Mouse (Mus musculus): Measurements from ENCODE around the gene Tmem95. TPM values are rescaled to one million over a fixed set of nuclear protein-coding genes. Genes with fewer than 3 reads are reported as not detected.

The Tmem95 gene
- polyA plus RNA-seq, 1 experiment from 2014 or later, result not detected

DNA sequence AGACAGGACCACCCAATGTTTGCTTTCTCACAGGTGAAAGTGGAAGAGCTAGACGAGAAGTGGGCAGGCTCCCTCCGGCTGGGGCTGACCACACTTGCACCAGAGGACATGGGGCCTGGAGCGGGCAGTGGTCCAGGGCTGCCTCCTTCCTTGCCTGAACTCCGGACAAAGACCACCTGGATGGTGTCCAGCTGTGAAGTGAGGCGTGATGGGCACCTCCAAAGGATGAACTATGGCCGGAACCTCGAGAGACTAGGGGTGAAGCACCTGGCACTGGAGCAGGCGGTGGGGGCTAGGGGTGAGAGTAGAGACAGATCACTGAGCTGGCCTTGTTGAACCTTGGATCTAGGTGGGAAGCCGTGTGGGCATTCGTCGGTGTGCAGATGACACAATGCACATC is 30.8 kb upstream of the Tmem95 start:
- H3K4me3 ChIP-seq, result no peak overlapping the region
- H3K4me1 ChIP-seq, result peaks cover 8% of the 10 kb centered on the region; the same call in 1 of the 2 replicates
- H3K4me2 ChIP-seq (replicated peaks), result no peak overlapping the region
- no peaks in the 10 kb centered on the region for H3K27me3 ChIP-seq
- H3K9me3 ChIP-seq, result no peaks in the 10 kb centered on the region
- ATAC-seq (ENCODE audit: insufficient number of reproducible peaks, insufficient read depth, low FRiP score, low TSS enrichment), result no peak
- WGBS, result 93% methylated on average over 11 of the region's 11 CpGs
- peaks cover 98% of the 10 kb centered on the region for H3K36me3 ChIP-seq
- H3K27ac ChIP-seq, result no peak overlapping the region
- H3K9ac ChIP-seq, result no peak overlapping the region

DNA sequence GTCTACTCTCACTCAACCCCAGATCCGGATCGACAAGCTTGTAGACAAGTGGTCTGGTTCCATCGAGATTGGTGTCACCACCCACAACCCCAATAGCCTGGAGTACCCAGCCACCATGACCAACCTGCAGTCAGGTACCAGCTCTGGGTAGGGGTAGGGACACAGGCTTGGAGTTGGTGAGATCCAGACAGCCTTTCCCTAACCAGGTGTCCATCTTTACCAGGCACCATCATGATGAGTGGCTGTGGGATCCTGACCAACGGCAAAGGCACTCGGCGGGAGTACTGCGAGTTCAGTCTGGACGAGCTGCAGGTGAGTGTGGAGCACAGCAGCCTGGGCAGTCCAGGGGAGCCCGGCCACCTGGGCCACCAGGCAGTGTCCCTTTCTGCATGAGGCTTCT is 26.5 kb upstream of the Tmem95 start:
- ATAC-seq (ENCODE audit: insufficient number of reproducible peaks, insufficient read depth, low FRiP score, low TSS enrichment), result no peak
- peaks cover 18% of the 10 kb centered on the region for H3K4me1 ChIP-seq
- H3K9ac ChIP-seq, result no peak overlapping the region
- no peak overlapping the region for H3K27ac ChIP-seq
- 96% methylated on average over 9 of the region's 9 CpGs for WGBS
- no peak overlapping the region for H3K4me3 ChIP-seq
- peaks cover 57% of the 10 kb centered on the region for H3K36me3 ChIP-seq
- H3K4me2 ChIP-seq (replicated peaks), result no peak overlapping the region
- no peaks in the 10 kb centered on the region for H3K9me3 ChIP-seq
- no peaks in the 10 kb centered on the region for H3K27me3 ChIP-seq

DNA sequence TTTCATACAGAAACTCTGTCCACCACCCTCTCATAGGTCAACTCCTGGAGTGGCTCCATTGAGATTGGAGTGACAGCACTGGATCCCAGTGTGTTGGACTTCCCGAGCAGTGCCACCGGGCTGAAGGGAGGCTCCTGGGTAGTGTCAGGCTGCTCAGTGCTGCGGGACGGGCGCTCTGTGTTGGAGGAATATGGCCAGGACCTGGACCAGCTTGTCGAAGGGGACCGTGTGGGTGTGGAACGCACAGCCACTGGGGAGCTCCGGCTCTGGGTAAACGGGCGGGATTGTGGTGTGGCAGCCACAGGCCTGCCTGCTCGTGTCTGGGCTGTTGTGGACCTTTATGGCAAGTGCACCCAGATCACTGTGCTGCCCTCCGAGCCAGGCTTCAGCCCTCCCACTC is 25.2 kb upstream of the Tmem95 start:
- Histone ChIP-seq H3K27ac (no peak overlapping the region), H3K9ac (peak overlapping the region; percentile 82), H3K4me2 (replicated peaks) (peak overlapping the region; percentile 87), H3K4me3 (peak overlapping the region; percentile 78), H3K36me3 (peaks cover 44% of the 10 kb centered on the region), H3K27me3 (no peaks in the 10 kb centered on the region), H3K9me3 (no peaks in the 10 kb centered on the region), H3K4me1 (peaks cover 24% of the 10 kb centered on the region)
- WGBS, result 87% methylated on average over 13 of the region's 13 CpGs
- no peak for ATAC-seq (ENCODE audit: insufficient number of reproducible peaks, insufficient read depth, low FRiP score, low TSS enrichment)

DNA sequence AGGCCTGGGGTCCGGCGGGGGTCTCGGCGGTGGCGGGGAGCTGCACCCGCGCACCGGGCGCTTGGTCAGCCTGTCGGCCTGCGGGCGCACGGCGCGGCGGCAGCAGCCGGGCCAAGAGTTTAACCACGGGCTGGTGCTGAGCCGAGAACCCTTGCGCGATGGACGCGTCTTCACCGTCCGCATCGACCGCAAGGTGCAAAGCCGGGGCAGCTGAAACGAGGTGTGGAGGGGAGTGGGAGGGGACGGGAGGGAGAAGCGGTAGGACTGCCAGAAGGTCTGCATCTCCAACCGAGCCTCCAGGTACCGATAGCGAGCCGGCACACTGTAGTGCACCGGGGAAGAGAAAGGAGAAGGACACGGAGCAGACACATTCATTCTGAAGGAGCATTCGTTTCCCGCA is 24.2 kb upstream of the Tmem95 start:
- H3K36me3 ChIP-seq, result peaks cover 37% of the 10 kb centered on the region

DNA sequence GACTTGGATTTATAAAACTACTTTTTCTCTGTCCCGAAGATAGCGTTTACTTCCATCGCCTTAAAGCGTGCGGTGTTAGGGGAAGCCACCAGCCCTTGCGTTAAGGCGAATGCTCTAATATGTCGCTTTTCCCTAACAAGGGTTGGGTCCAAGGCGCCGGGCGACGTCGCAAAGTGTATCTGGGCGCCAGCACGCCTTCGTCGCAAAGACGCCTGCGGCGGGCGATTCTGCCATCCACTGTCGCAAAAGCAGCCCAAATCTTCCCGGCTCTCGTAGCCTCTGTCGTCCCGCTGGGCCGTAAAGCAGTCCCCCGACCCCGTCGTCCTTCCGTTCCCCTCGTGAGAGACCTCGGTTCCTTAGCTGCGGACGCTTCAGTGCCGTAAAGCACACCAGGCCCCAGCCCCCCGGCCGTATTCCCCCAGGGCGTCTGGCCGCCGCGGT is 23.6 kb upstream of the Tmem95 start:
- Histone ChIP-seq H3K27me3 (no peaks in the 10 kb centered on the region), H3K4me2 (replicated peaks) (peak overlapping the region; percentile 87), H3K9me3 (no peaks in the 10 kb centered on the region), H3K4me1 (peaks cover 24% of the 10 kb centered on the region), H3K4me3 (peak overlapping the region; percentile 78), H3K27ac (peak overlapping the region; percentile 96), H3K9ac (peak overlapping the region; percentile 82), H3K36me3 (peaks cover 32% of the 10 kb centered on the region)
- under 1% methylated on average over 42 of the region's 42 CpGs for WGBS
- peak; percentile 43 for ATAC-seq (ENCODE audit: insufficient number of reproducible peaks, insufficient read depth, low FRiP score, low TSS enrichment)

More for the DNA sequence above, 24.2 kb upstream of the Tmem95 start:
- WGBS, result under 1% methylated on average over 33 of the region's 39 CpGs
- peaks cover 24% of the 10 kb centered on the region for H3K4me1 ChIP-seq
- no peaks in the 10 kb centered on the region for H3K9me3 ChIP-seq
- H3K27me3 ChIP-seq, result no peaks in the 10 kb centered on the region
- no peak for ATAC-seq (ENCODE audit: insufficient number of reproducible peaks, insufficient read depth, low FRiP score, low TSS enrichment)
- peak overlapping the region; percentile 96 for H3K27ac ChIP-seq
- peak overlapping the region; percentile 87 for H3K4me2 ChIP-seq (replicated peaks)
- peak overlapping the region; percentile 82 for H3K9ac ChIP-seq
- H3K4me3 ChIP-seq, result peak overlapping the region; percentile 78

DNA sequence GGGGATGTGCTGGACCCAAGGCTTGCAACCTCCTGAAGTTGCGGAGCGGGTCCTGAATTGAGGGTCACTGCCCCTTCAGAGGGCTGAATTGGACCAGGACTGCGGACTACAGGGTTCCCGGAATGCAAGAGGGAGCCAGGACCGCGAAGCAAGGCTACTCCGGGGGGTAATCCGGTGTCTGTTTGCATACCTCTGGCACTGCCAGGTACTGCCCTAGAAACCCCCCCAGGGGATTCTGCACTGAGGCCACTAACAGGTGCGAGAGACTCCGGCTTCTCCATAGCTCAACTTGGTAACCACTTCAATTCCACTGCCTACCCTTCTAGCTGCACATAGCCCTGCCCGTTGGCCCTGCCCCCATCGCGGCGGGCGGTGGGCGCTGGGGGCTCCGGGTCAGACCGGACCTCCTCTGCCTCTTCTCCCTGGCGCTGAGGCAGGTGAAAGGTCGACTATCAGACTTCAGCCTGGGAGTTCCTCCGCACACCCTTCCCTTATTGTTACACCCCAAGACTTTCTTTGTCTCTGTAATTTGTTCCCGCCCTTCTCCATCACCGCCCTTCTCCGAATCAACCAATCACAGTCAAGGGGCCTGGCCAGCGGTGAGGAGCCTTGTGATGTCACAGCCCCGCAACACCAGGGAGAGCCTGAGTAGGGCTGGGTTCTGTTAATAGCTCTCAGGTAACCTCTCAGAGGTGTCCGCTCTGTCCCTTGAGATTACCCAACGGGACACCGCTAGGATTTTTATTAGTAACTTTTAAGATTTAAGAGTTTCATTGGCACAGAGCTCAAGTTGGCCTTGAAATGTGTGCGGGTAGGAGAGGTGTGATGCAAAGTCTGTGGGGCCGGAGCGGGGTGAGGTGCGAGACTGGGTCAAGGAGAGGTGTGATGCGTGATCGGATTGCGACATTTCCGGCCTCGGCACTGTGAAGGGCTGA is 22.9 kb upstream of the Tmem95 start, which contains the start of the genes 2810408A11Rik and Neurl4:
TSS of gene 2810408A11Rik (minus strand) at position 517 of the 935 bp plus-strand sequence.
TSS of gene Neurl4 (plus strand) at position 602 of the 935 bp plus-strand sequence.
- Histone ChIP-seq H3K4me3 (peak within 1 kb of the TSS; percentile 78), H3K36me3 (peaks cover 25% of the 10 kb centered on the region), H3K4me2 (replicated peaks) (peak within 1 kb of the TSS; percentile 87), H3K27ac (peak within 1 kb of the TSS; percentile 96), H3K9ac (peak within 1 kb of the TSS; percentile 86), H3K27me3 (no peaks in the 10 kb centered on the region), H3K4me1 (peaks cover 24% of the 10 kb centered on the region), H3K9me3 (no peaks in the 10 kb centered on the region)
- WGBS, result under 1% methylated on average over 38 of the region's 38 CpGs
- peak; percentile 92 for ATAC-seq (ENCODE audit: insufficient number of reproducible peaks, insufficient read depth, low FRiP score, low TSS enrichment)

DNA sequence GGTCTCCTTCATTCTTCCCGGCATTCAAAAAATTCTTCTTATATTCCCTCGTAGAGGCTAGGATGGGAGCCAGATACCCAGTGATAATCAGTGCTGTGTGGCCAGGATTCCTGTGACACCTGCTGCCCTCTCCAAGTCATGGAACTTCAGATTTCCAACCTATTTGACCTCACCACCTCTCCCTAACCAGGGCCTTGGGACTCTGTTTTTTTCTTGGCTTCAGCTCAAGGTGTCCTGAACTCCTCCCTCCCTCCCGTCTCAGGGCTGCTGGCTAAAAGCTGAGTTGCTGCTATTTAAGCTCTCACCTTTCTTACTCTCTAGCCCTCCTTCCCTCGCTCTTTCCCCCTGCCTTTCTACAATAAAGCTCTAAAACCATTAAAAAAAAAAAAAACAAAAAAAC is 22.1 kb upstream of the Tmem95 start:
- Histone ChIP-seq H3K27me3 (no peaks in the 10 kb centered on the region), H3K4me2 (replicated peaks) (peak overlapping the region; percentile 87), H3K4me3 (peak overlapping the region; percentile 78), H3K4me1 (peaks cover 24% of the 10 kb centered on the region), H3K36me3 (peaks cover 16% of the 10 kb centered on the region), H3K9me3 (no peaks in the 10 kb centered on the region), H3K27ac (peak overlapping the region; percentile 96; the same call in 1 of the 2 replicates), H3K9ac (peak overlapping the region; percentile 86)
- ATAC-seq (ENCODE audit: insufficient number of reproducible peaks, insufficient read depth, low FRiP score, low TSS enrichment), result no peak
- 16% methylated on average over 4 of the region's 4 CpGs for WGBS

DNA sequence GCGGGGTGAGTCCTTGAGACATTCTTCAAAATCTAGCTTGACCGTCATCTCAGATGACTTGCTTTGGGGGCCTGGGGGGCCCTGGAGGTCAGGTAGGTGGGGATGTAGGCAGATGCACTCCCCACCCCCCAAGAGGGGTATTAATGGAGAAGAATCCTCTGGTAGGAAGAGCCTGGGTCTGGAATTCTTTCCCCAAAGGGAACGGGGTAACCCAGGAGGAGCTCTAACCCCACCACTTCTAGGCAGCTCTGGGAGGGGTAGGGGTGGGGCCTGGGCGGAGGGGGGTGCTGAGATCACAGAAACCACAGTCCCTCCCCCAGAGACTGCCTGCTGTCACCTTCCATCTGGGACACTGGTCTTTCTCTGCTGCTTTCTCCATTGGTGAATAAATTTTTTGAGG is 17.5 kb upstream of the Tmem95 start, which contains the start of gene Acap1:
TSS of gene Acap1 (minus strand) at position 249 of the 400 bp plus-strand sequence.
- 63% methylated on average over 4 of the region's 4 CpGs for WGBS
- Histone ChIP-seq H3K27ac (no peak within 1 kb of the TSS), H3K27me3 (0 out of 2 replicates have a peak, but pooled peaks cover 2% of the 10 kb centered on the region), H3K4me3 (no peak within 1 kb of the TSS), H3K9ac (no peak within 1 kb of the TSS), H3K9me3 (no peaks in the 10 kb centered on the region), H3K4me2 (replicated peaks) (no peak within 1 kb of the TSS), H3K36me3 (0 out of 2 replicates have a peak, but pooled peaks cover 3% of the 10 kb centered on the region), H3K4me1 (peaks cover 12% of the 10 kb centered on the region)
- ATAC-seq (ENCODE audit: insufficient number of reproducible peaks, insufficient read depth, low FRiP score, low TSS enrichment), result no peak

DNA sequence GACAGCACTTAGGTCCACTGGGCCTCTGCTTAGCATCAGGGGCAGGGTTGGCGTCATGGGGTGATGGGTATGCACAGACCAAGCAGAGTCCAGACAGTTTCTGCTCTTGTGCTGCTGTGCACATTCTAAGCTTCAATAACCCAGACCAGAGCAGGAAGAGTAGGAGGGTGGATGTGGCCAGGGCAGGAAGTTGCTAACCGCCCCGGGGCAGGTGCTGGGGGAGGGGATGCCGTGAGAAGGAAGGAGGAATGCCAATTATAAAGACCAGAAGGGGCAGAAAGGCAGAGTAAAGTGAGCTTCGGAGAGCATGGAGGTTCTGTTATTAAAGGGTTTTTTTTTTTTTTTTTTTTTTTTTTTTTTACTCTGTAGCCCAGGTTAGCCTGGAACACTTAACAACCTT is 16.9 kb upstream of the Tmem95 start:
- H3K36me3 ChIP-seq, result 0 out of 2 replicates have a peak, but pooled peaks cover 3% of the 10 kb centered on the region
- no peaks in the 10 kb centered on the region for H3K9me3 ChIP-seq
- WGBS, result 72% methylated on average over 5 of the region's 5 CpGs
- ATAC-seq (ENCODE audit: insufficient number of reproducible peaks, insufficient read depth, low FRiP score, low TSS enrichment), result no peak
- H3K4me3 ChIP-seq, result no peak overlapping the region
- H3K27ac ChIP-seq, result no peak overlapping the region
- H3K4me1 ChIP-seq, result peaks cover 10% of the 10 kb centered on the region
- H3K4me2 ChIP-seq (replicated peaks), result no peak overlapping the region
- H3K9ac ChIP-seq, result no peak overlapping the region
- H3K27me3 ChIP-seq, result 0 out of 2 replicates have a peak, but pooled peaks cover 2% of the 10 kb centered on the region

DNA sequence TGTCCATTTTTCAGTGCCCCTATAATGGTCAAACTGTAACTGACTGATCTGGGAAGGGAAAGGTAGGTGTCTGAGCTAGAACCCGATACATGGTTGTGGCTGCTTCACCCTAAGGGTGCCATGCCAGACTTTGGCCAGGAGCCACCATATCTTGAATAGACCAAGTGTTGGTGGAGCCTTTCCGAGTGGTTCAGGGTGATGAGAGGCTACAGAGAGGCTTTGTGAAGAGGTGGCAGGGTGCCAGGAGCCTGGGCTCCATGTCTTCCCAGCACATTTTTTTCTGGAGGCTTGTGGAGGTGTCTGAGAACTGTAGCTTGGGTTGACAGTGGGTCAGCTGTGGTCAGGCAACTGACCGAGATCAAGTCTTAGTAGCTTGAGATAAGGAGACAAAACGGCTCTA is 13.7 kb upstream of the Tmem95 start:
- no peak for ATAC-seq (ENCODE audit: insufficient number of reproducible peaks, insufficient read depth, low FRiP score, low TSS enrichment)
- 0 out of 2 replicates have a peak, but pooled peaks cover 2% of the 10 kb centered on the region for H3K27me3 ChIP-seq
- H3K27ac ChIP-seq, result no peak overlapping the region

DNA sequence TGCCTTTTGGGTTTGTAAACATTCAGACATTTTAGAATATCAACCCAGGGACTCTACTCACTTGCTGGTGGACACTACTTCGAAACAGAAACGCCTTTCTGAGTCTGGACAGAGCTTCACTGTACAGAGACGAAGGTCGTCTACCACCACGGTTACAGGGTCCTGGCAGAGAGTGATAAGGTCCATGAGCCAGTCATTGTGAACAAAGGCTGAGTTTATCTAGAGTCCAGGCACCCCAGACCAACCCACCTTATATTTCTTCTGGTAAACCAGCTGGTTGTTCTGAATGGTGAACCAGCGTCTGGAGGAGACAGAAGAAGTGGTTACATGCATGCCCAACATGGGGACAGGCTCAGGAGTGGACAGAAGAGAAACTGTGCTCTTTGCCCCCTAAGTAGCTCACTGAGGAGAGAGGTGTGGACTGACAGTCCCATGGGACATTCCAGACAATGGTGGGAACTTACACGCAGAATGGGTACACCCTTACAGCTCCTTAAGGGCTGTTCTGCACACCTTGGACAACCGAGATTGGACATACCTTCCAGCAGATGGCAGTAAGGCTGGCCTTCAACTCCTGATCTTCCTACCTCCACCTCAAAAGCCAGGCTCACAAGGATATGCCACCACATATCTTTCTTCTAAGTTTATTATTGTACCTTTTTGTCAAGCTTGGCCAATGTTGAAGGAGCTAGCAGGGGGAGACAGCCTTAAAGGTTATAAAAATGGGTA is 9.3 kb upstream of the Tmem95 start:
- Histone ChIP-seq H3K4me3 (no peak overlapping the region), H3K36me3 (no peaks in the 10 kb centered on the region), H3K27ac (no peak overlapping the region), H3K9me3 (no peaks in the 10 kb centered on the region), H3K4me2 (replicated peaks) (no peak overlapping the region), H3K9ac (no peak overlapping the region), H3K27me3 (0 out of 2 replicates have a peak, but pooled peaks cover 2% of the 10 kb centered on the region), H3K4me1 (no peaks in the 10 kb centered on the region)
- WGBS, result 70% methylated on average over 8 of the region's 8 CpGs
- ATAC-seq (ENCODE audit: insufficient number of reproducible peaks, insufficient read depth, low FRiP score, low TSS enrichment), result no peak

More for the DNA sequence above, 13.7 kb upstream of the Tmem95 start:
- Histone ChIP-seq H3K4me1 (no peaks in the 10 kb centered on the region), H3K4me2 (replicated peaks) (no peak overlapping the region), H3K9me3 (no peaks in the 10 kb centered on the region), H3K4me3 (no peak overlapping the region), H3K36me3 (no peaks in the 10 kb centered on the region), H3K9ac (no peak overlapping the region)
- WGBS, result 79% methylated on average over 4 of the region's 4 CpGs

All from embryonic facial prominence, embryonic 12.5 days (tissue).